Mouse (Mus musculus) small intestine, adult 2 months (tissue): ENCODE data around the gene Zfp568. TPM values are rescaled to one million over a fixed set of nuclear protein-coding genes. Genes with fewer than 3 reads are reported as not detected.

Experiments
- H3K27ac ChIP-seq: fragments of 200-500 bp; 2 replicates; pipeline ENCODE4 v1.5.1; 2012; ENCODE audit warnings: low read depth, low read length, control low read depth, inconsistent platforms; ENCODE audit not compliant: insufficient read depth
- H3K27me3 ChIP-seq: fragments of 200-500 bp; 2 replicates; pipeline ENCODE4 v1.6.1; 2012; ENCODE audit warnings: mild to moderate bottlenecking, moderate library complexity, low read length, inconsistent platforms; ENCODE audit not compliant: control insufficient read depth, insufficient read depth
- H3K36me3 ChIP-seq: fragments of 200-500 bp; 2 replicates; pipeline ENCODE4 v1.6.1; 2012; ENCODE audit warnings: mild to moderate bottlenecking, low read length, control low read depth, inconsistent platforms; ENCODE audit not compliant: control insufficient read depth, insufficient read depth
- H3K4me1 ChIP-seq: fragments of 200-500 bp; 2 replicates; pipeline ENCODE4 v1.6.1; 2012; ENCODE audit warnings: low read length, inconsistent platforms, mixed read lengths; ENCODE audit not compliant: control insufficient read depth, insufficient read depth, insufficient read length
- H3K4me3 ChIP-seq: fragments of 200-500 bp; 2 replicates; pipeline ENCODE4 v1.5.1; 2012; ENCODE audit warnings: low read depth, mild to moderate bottlenecking, control low read depth, inconsistent platforms, low read length, moderate library complexity
- CTCF ChIP-seq: fragments of 200-500 bp; IDR thresholded peaks from 2 replicates; pipeline ENCODE4 v1.5.1; 2012; ENCODE audit warnings: low read depth, mild to moderate bottlenecking, control low read depth, inconsistent platforms, low read length, moderate library complexity, mixed read lengths; ENCODE audit not compliant: insufficient replicate concordance, insufficient read length; ENCODE audit errors: extremely low read depth
- POLR2A ChIP-seq: fragments of 200-500 bp; IDR thresholded peaks from 2 replicates; pipeline ENCODE4 v1.6.1; 2012; ENCODE audit warnings: low read depth, mild to moderate bottlenecking, control low read depth, inconsistent platforms, low read length, moderate library complexity
- WGBS: fragments of 180-500 bp; shearing (Covaris S2); methylation state at CpG from one replicate; pipeline ENCODE4 v1.1.7; 2018; 5-methylcytosine and 5-hydroxymethylcytosine counted together
- polyA plus RNA-seq: library from polyadenylated mRNA; depleted of rRNA; stranded (reverse); fragments of >200 nt; gene quantifications from 2 replicates; pipeline ENCODE4 v1.2.3, GENCODE M21; 2012; rRNA removed

The Zfp568 gene
- 1.3 and 2.3 TPM in 2 replicates for polyA plus RNA-seq

DNA sequence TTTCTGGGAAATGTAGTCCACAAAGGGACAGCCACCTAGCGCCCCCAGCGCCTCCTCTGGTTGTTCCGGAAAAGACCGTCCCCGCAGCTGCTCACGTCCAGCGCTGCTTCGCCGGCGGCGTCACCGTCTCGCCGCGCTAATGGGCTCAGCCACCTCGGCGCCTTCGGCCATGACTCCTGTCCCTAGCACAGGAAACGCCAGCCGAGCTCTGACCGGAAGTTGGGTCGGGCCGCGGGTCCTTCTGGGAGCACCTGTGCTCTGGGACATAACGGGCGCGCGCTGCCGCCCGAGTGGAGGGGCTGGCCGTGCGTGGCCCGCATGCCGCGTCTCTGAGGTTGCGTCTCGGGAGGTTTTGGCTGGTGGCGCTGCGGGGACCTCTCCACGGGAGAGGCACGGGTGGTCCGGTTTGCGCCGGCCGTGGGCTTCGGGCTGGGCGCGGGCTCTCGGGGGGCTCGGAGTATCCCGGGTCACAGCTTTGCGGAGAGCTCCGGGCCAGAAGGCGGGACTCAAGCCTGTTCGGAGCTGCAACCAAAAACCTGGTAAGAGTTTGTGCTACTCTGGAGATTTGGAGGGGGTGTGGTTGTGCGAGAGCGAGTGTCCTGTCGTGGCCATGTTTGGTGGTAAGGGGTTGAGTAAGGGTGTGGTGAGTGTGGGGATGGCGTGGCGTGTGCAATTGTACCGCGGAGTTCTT is at the start of gene Zfp568:
Gene Zfp568, plus strand, starts transcription at position 266 of the 691 bp plus-strand sequence.
- peak within 1 kb of the TSS; percentile 90 for H3K4me3 ChIP-seq
- H3K27me3 ChIP-seq = no peaks in the 10 kb centered on the region
- under 1% methylated on average over 62 of the region's 62 CpGs for WGBS
- H3K36me3 ChIP-seq = peaks cover 8% of the 10 kb centered on the region
- peak; percentile 95 for TF ChIP-seq POLR2A
- peak; percentile 56; the same call in 1 of the 2 replicates for TF ChIP-seq CTCF
- H3K27ac ChIP-seq = peak within 1 kb of the TSS; percentile 69
- peaks cover 5% of the 10 kb centered on the region for H3K4me1 ChIP-seq

DNA sequence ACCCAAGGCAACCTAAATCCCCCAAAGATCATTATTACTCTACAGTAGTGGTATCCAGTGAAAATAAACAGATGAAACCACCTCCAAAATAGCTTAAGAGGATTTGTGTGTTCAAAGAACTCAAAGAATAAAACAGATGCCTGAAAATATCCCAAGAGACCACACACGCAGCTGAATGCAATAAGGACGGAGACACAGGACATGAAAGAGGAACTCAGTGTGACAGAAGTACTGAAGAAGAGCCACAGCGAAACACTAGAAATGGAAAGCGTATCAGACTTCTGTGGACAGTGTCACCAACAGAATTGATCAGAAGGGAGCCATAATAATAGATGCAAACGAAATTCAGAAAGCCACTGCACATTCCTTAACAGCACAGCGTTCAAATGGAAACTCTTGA is 44.9 kb upstream of the Zfp568 start:
- 84% methylated on average over 6 of the region's 6 CpGs for WGBS
- H3K36me3 ChIP-seq = peaks cover 14% of the 10 kb centered on the region
- TF ChIP-seq CTCF (no peak), POLR2A (no peak)

DNA sequence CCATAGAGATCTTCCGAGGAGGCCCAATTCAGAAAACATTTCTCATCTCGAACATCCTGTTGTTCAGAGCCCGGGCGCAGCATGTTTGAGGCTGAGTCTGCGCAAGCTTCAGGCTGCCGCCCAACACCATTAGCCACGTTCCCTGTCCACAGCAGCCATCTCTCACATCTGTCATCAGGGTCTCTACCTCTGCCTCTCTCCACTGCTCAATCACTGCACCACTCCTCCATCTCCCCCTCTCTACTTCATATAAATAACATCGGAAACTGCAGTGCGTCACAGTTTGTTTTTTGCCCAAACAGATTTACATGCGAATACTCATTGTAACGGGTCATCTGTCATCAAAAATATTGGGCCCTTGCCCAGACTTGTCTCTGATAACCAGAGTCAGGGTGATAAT is 42.7 kb upstream of the Zfp568 start:
- no peak overlapping the region for H3K27ac ChIP-seq
- no peaks in the 10 kb centered on the region for H3K4me1 ChIP-seq
- 90% methylated on average over 11 of the region's 11 CpGs for WGBS
- TF ChIP-seq POLR2A (no peak), CTCF (no peak)
- peaks cover 2% of the 10 kb centered on the region; the same call in 1 of the 2 replicates for H3K36me3 ChIP-seq
- no peaks in the 10 kb centered on the region for H3K27me3 ChIP-seq
- no peak overlapping the region for H3K4me3 ChIP-seq

More for the DNA sequence above, 44.9 kb upstream of the Zfp568 start:
- no peak overlapping the region for H3K4me3 ChIP-seq
- no peaks in the 10 kb centered on the region for H3K4me1 ChIP-seq
- H3K27me3 ChIP-seq = no peaks in the 10 kb centered on the region
- H3K27ac ChIP-seq = no peak overlapping the region

DNA sequence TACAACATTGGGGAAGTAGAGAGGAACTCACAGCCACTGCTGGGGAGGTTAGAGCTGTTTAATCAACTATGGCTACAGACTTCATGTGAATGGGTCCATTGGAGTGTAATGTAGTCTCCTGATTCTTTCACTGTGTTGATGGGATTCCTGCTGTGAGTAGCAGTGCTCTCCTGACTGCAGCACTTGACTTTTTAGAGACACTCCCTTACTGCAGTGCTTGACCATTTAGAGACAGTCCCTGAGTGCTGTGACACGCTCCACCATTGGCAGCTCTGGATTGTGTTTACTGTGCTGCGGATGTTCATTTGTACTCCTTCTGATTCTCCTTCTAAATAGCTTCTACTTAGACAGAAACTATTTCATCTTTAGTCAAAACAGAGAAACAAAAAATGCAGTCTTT is 41.0 kb upstream of the Zfp568 start:
- 69% methylated on average over 2 of the region's 2 CpGs for WGBS
- Histone ChIP-seq H3K27me3 (no peaks in the 10 kb centered on the region), H3K36me3 (no peaks in the 10 kb centered on the region), H3K4me1 (no peaks in the 10 kb centered on the region), H3K27ac (no peak overlapping the region), H3K4me3 (no peak overlapping the region)
- TF ChIP-seq CTCF (no peak), POLR2A (no peak)

DNA sequence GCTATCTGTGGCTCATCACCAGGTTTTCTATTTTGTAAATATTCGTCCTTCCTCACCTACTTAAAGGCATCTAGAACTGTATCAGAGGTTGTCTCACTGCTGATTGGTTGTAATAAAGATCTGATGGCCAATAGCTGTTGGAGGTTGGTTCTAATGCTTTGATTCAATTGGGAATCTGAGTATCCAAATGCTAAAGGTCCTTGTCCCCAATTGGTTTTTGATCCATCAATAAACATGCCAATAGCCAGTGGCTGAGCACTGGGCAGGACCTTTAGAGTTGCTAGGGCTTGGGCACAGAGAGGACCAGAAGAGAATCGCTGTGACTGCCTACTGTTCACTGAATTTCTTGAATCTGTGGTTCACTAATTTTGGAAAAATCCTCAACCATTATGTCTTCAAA is 40.0 kb upstream of the Zfp568 start:
- no peak overlapping the region for H3K27ac ChIP-seq
- no peak overlapping the region for H3K4me3 ChIP-seq
- H3K36me3 ChIP-seq = no peaks in the 10 kb centered on the region
- H3K27me3 ChIP-seq = no peaks in the 10 kb centered on the region
- no peak for TF ChIP-seq CTCF
- TF ChIP-seq POLR2A = no peak
- no peaks in the 10 kb centered on the region for H3K4me1 ChIP-seq
- 81% methylated on average over 2 of the region's 2 CpGs for WGBS

DNA sequence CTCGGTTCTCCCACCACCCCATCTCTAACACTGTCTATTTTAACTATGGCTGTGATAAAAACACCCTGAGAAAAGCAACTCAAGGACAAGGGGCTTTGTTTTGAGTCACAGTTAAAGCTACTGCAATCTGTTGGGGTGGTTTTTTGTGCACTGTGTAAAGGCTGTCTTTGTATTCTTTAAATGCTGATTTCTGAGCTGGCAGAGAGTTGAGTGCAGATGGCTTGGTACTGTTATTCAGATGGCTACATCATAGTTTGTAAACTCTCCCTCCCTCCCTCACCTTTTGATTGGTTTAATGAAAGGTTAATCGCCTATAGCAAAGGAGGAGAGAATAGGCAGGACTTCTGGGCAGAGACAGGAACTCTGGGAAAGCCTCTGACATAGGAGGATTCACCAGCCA is 39.6 kb upstream of the Zfp568 start:
- Histone ChIP-seq H3K4me1 (no peaks in the 10 kb centered on the region), H3K27me3 (no peaks in the 10 kb centered on the region), H3K27ac (no peak overlapping the region), H3K36me3 (no peaks in the 10 kb centered on the region), H3K4me3 (no peak overlapping the region)
- 77% methylated on average over 2 of the region's 2 CpGs for WGBS
- TF ChIP-seq POLR2A (no peak), CTCF (no peak)

DNA sequence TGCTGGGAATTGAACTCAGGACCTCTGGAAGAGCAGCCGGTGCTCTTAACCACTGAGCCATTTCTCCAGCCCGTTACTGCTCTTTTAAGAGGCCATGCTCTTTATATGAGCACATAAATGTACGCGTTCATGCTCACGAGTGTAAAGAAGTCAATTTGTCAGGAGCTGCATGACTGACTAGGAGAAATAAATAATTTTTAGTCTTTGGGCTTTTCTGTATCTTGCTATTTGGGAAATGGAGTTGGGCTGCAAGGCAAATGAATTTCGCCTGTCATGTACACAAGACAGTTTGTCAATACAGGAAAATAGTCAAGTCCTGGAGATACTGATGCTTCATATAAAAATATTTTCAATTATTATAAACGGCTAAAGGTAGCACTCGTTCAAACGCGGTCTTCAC is 30.7 kb upstream of the Zfp568 start:
- 35% methylated on average over 10 of the region's 10 CpGs for WGBS
- no peak for TF ChIP-seq CTCF
- no peak for TF ChIP-seq POLR2A
- H3K4me1 ChIP-seq = no peaks in the 10 kb centered on the region
- H3K36me3 ChIP-seq = no peaks in the 10 kb centered on the region; the same call in 1 of the 2 replicates
- H3K27me3 ChIP-seq = no peaks in the 10 kb centered on the region
- H3K4me3 ChIP-seq = 0 out of 2 replicates have a peak overlapping the region, but pooled peaks have one; percentile 78
- H3K27ac ChIP-seq = no peak overlapping the region
